Mouse (Mus musculus) heart, embryonic 15.5 days (tissue): ENCODE data around the gene Zfp980. TPM values are rescaled to one million over a fixed set of nuclear protein-coding genes. Genes with fewer than 3 reads are reported as not detected.

Source experiments
- polyA plus RNA-seq: library from polyadenylated mRNA; unstranded; fragments of >200 nt; fragmentation: Nextera tagmentation; extraction: Ambion mirVana; gene quantifications from 2 replicates; pipeline ENCODE4 v1.2.1, GENCODE M21; 2015

Gene Zfp980
- polyA plus RNA-seq, 1 experiment from 2014 or later, result not detected

Other genes with a start within 250 kb of the Zfp980 start
- gene Zfp990, start 159.9 kb upstream of the Zfp980 start, polyA plus RNA-seq, result not detected in 2 replicates
- gene Gm13212, start 85.5 kb upstream of the Zfp980 start, polyA plus RNA-seq, result 3.2 and 3.7 TPM in 2 replicates
- not detected in 2 replicates for gene Zfp986, start 198.1 kb downstream of the Zfp980 start, polyA plus RNA-seq